Mouse (Mus musculus) megakaryocyte, embryonic 14.5 days (primary cell): ENCODE results near the gene Ren1. TPM values are rescaled to one million over a fixed set of nuclear protein-coding genes. Genes with fewer than 3 reads are reported as not detected.

Experiments used
- H3K27me3 ChIP-seq: replicated peaks from 2 replicates; pipeline ENCODE3; 2012; ENCODE audit warnings: inconsistent platforms
- H3K36me3 ChIP-seq: replicated peaks from 2 replicates; pipeline ENCODE3; 2012; ENCODE audit warnings: low read length, inconsistent platforms, mixed read lengths
- H3K4me1 ChIP-seq: 2 replicates; pipeline ENCODE4 v1.6.1; 2012; ENCODE audit warnings: inconsistent platforms
- H3K4me3 ChIP-seq: replicated peaks from 2 replicates; pipeline ENCODE3; 2012; ENCODE audit warnings: moderate library complexity, mild to moderate bottlenecking, inconsistent platforms
- H3K9me3 ChIP-seq: 2 replicates; pipeline ENCODE4 v1.6.1; 2012; ENCODE audit warnings: inconsistent platforms
- FLI1 ChIP-seq: IDR thresholded peaks from 2 replicates; pipeline ENCODE4 v1.6.1; 2012; ENCODE audit warnings: low read length, inconsistent platforms, mixed read lengths
- GATA1 ChIP-seq: IDR thresholded peaks from 3 replicates; pipeline ENCODE4 v1.6.1; 2012; ENCODE audit warnings: mixed read lengths, low read length, inconsistent platforms, borderline replicate concordance
- polyA plus RNA-seq: library from polyadenylated mRNA; stranded (reverse); fragments of >175 nt; gene quantifications from 2 replicates; pipeline ENCODE4 v1.2.3, GENCODE M21; 2012; ENCODE audit warnings: low replicate concordance; ENCODE audit not compliant: insufficient read depth

Ren1 gene
- polyA plus RNA-seq, 1 experiment, result not detected

- Histone ChIP-seq H3K4me3 (no peak overlapping the region), H3K9me3 (no peaks in the 10 kb centered on the region), H3K4me1 (peaks cover 27% of the 10 kb centered on the region), H3K27me3 (peaks cover 13% of the 10 kb centered on the region), H3K36me3 (no peaks in the 10 kb centered on the region)
- TF ChIP-seq FLI1 (no peak), GATA1 (no peak)
These were observed 33.0 kb downstream of the Ren1 start for GRCm38 (mm10) chr1:133383157-133383783.

GRCm38 (mm10) chr1:133385506-133385905, 35.2 kb downstream of the Ren1 start:
- Histone ChIP-seq H3K27me3 (peaks cover 12% of the 10 kb centered on the region), H3K4me1 (peaks cover 16% of the 10 kb centered on the region), H3K9me3 (no peaks in the 10 kb centered on the region), H3K4me3 (peak overlapping the region; percentile 87), H3K36me3 (no peaks in the 10 kb centered on the region)
- no peak for TF ChIP-seq GATA1
- TF ChIP-seq FLI1, result no peak

GRCm38 (mm10) chr1:133386209-133386608, 35.9 kb downstream of the Ren1 start:
- H3K36me3 ChIP-seq, result no peaks in the 10 kb centered on the region
- peaks cover 4% of the 10 kb centered on the region for H3K9me3 ChIP-seq
- H3K4me3 ChIP-seq, result peak overlapping the region; percentile 87
- no peak for TF ChIP-seq GATA1
- no peak for TF ChIP-seq FLI1
- peaks cover 13% of the 10 kb centered on the region for H3K4me1 ChIP-seq
- peaks cover 12% of the 10 kb centered on the region for H3K27me3 ChIP-seq

- H3K4me3 ChIP-seq, result no peak overlapping the region
- peaks cover 6% of the 10 kb centered on the region for H3K9me3 ChIP-seq
- H3K4me1 ChIP-seq, result peaks cover 13% of the 10 kb centered on the region
- no peaks in the 10 kb centered on the region for H3K36me3 ChIP-seq
- peaks cover 14% of the 10 kb centered on the region for H3K27me3 ChIP-seq
- TF ChIP-seq FLI1 (no peak), GATA1 (no peak)
These were observed 37.4 kb downstream of the Ren1 start for GRCm38 (mm10) chr1:133387539-133388268.

- Histone ChIP-seq H3K27me3 (peaks cover 25% of the 10 kb centered on the region), H3K4me1 (peaks cover 3% of the 10 kb centered on the region; the same call in 1 of the 2 replicates), H3K36me3 (no peaks in the 10 kb centered on the region)
These were observed 44.4 kb downstream of the Ren1 start for GRCm38 (mm10) chr1:133394702-133395101.

GRCm38 (mm10) chr1:133396693-133397092, 46.4 kb downstream of the Ren1 start:
- peaks cover 18% of the 10 kb centered on the region for H3K4me1 ChIP-seq
- no peaks in the 10 kb centered on the region for H3K36me3 ChIP-seq
- peaks cover 39% of the 10 kb centered on the region for H3K27me3 ChIP-seq
- no peak overlapping the region for H3K4me3 ChIP-seq
- TF ChIP-seq FLI1 (no peak), GATA1 (no peak)
- no peaks in the 10 kb centered on the region for H3K9me3 ChIP-seq

More at GRCm38 (mm10) chr1:133394702-133395101, 44.4 kb downstream of the Ren1 start:
- Histone ChIP-seq H3K9me3 (peaks cover 6% of the 10 kb centered on the region), H3K4me3 (no peak overlapping the region)
- TF ChIP-seq GATA1, result no peak

GRCm38 (mm10) chr1:133397094-133397482, 46.8 kb downstream of the Ren1 start:
- H3K9me3 ChIP-seq, result no peaks in the 10 kb centered on the region
- TF ChIP-seq GATA1, result no peak
- no peak for TF ChIP-seq FLI1
- H3K27me3 ChIP-seq, result peaks cover 41% of the 10 kb centered on the region
- peaks cover 18% of the 10 kb centered on the region for H3K4me1 ChIP-seq
- no peak overlapping the region for H3K4me3 ChIP-seq
- H3K36me3 ChIP-seq, result no peaks in the 10 kb centered on the region

GRCm38 (mm10) chr1:133397483-133398237, 47.4 kb downstream of the Ren1 start:
- Histone ChIP-seq H3K4me1 (peaks cover 18% of the 10 kb centered on the region), H3K36me3 (no peaks in the 10 kb centered on the region), H3K9me3 (no peaks in the 10 kb centered on the region), H3K4me3 (no peak overlapping the region), H3K27me3 (peaks cover 39% of the 10 kb centered on the region)
- no peak for TF ChIP-seq FLI1
- TF ChIP-seq GATA1, result no peak

GRCm38 (mm10) chr1:133400014-133400725, 49.9 kb downstream of the Ren1 start:
- Histone ChIP-seq H3K4me3 (no peak overlapping the region), H3K4me1 (peaks cover 18% of the 10 kb centered on the region), H3K36me3 (no peaks in the 10 kb centered on the region), H3K9me3 (no peaks in the 10 kb centered on the region), H3K27me3 (peaks cover 39% of the 10 kb centered on the region)
- no peak for TF ChIP-seq FLI1
- no peak for TF ChIP-seq GATA1
